Mouse (Mus musculus) hindbrain, postnatal 0 days (tissue): ENCODE results near the gene Serpina9. TPM values are rescaled to one million over a fixed set of nuclear protein-coding genes. Genes with fewer than 3 reads are reported as not detected.

Experiments used
- ATAC-seq: fragments of 200-750 bp; cut with Nextera tagmentation; 2 replicates; pipeline ENCODE4 v1.8.0; 2017; ENCODE audit warnings: mild to moderate bottlenecking, moderate TSS enrichment, moderate library complexity
- DNase-seq: peaks from one replicate; pipeline ENCODE4 v3.0.0-alpha.2; 2015; ENCODE audit warnings: low spot score
- H3K27ac ChIP-seq: fragments of 300-500 bp; sonication (generic); 2 replicates; pipeline ENCODE4 v1.5.1; 2014; ENCODE audit warnings: mild to moderate bottlenecking
- H3K27me3 ChIP-seq: fragments of 300-500 bp; sonication (generic); 2 replicates; pipeline ENCODE4 v1.6.1; 2014; ENCODE audit warnings: low read length, mixed read lengths; ENCODE audit not compliant: insufficient read depth
- H3K36me3 ChIP-seq: fragments of 300-500 bp; sonication (generic); 2 replicates; pipeline ENCODE4 v1.6.1; 2014; ENCODE audit warnings: low read length, mixed read lengths; ENCODE audit not compliant: insufficient read depth
- H3K4me1 ChIP-seq: fragments of 300-500 bp; sonication (generic); 2 replicates; pipeline ENCODE4 v1.6.1; 2014; ENCODE audit warnings: antibody characterized with exemption, low read length, mixed read lengths; ENCODE audit not compliant: insufficient read depth
- H3K4me2 ChIP-seq: fragments of 300-500 bp; sonication (generic); 2 replicates; pipeline ENCODE4 v1.6.1; 2014; ENCODE audit warnings: low read depth, mild to moderate bottlenecking, low read length, moderate library complexity, mixed read lengths
- H3K4me3 ChIP-seq: fragments of 300-500 bp; sonication (generic); 2 replicates; pipeline ENCODE4 v1.5.1; 2014; ENCODE audit warnings: low read length
- H3K9ac ChIP-seq: fragments of 300-500 bp; sonication (generic); replicated peaks from 2 replicates; pipeline ENCODE4 v1.6.1; 2014; ENCODE audit warnings: mild to moderate bottlenecking, low read length, moderate library complexity, mixed read lengths
- H3K9me3 ChIP-seq: fragments of 300-500 bp; sonication (generic); 2 replicates; pipeline ENCODE4 v1.6.1; 2016; ENCODE audit warnings: low read length, mixed read lengths
- CTCF ChIP-seq: IDR thresholded peaks from 2 replicates; pipeline ENCODE4 v1.5.1; 2016; ENCODE audit warnings: antibody characterized with exemption, control low read depth, low read depth
- WGBS: fragments of 180-500 bp; shearing (Covaris S2); extraction: QIAGEN DNeasy Blood & Tissue Kit; methylation state at CpG from one replicate; pipeline ENCODE4 v1.1.7; 2014; 5-methylcytosine and 5-hydroxymethylcytosine counted together
- polyA plus RNA-seq: library from polyadenylated mRNA; unstranded; fragments of >200 nt; fragmentation: Nextera tagmentation; extraction: Ambion mirVana; gene quantifications from 2 replicates; pipeline ENCODE4 v1.2.1, GENCODE M21; 2015
- total RNA-seq: library from RNA; depleted of rRNA; stranded (reverse); fragments of >200 nt; gene quantifications from 2 replicates; pipeline ENCODE4 v1.2.3, GENCODE M21; 2014

Gene Serpina9
- total and polyA plus RNA-seq, 2 experiments from 2014 or later, result 0.43 TPM; not detected in 1

DNA sequence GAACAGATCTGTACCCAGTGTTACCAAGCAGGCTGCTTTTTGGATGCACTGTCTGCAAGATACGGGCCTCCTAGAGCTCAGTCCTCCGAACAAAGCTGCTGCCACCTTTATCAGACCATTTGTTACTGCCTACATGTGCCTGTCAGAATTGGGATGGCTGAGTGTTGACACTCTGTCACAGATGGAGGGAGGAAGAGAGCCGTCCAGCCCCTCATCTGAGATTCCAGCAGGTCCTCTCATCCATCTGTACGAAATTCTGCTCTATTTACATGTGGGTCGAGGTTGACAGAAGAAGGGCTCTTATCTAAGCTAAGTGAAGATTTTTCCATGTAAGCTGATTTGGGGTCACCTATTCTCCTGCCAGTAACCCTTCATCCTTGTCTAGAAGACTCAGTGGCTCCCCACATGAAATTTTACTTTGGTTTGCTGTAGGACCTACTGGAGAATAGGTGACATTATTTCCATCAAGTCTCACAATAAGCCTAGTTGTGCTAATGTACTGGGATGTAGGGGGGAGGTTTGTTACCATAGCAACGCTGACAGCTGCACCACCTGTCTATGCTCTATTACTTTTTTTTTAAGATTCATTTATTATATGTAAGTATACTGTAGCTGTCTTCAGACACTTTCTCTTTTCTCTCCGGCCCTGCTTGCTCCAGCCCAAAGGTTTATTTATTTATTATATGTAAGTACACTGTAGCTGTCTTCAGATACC lies 31.8 kb downstream of the Serpina9 start:
- Histone ChIP-seq H3K36me3 (no peaks in the 10 kb centered on the region), H3K9ac (no peak overlapping the region), H3K4me2 (no peak overlapping the region), H3K9me3 (no peaks in the 10 kb centered on the region), H3K4me3 (no peak overlapping the region), H3K4me1 (no peaks in the 10 kb centered on the region), H3K27ac (no peak overlapping the region), H3K27me3 (no peaks in the 10 kb centered on the region)
- ATAC-seq, result peak; percentile 43
- no peak for TF ChIP-seq CTCF
- DNase-seq, result peak; percentile 39
- 72% methylated on average over 7 of the region's 7 CpGs for WGBS

DNA sequence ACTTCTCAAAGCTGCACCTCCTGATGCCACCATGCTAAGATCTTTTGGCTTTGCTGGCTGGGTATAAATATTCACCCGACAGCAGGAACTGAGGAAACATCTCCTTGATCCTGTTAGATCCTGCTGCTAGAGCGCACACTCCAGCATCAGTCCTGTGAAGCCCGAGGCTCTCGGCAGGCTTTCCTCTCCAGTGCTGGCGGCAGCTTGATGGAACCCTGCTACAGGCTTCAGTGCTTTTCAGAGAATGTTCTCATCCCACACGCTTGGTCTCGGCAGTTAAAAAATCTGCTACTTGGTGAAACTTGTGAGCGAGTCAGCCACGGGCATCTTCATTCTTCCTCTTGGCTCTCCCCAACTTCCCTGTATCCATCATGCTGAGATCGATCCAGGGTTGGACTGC lies 35.3 kb downstream of the Serpina9 start:
- no peak for ATAC-seq
- Histone ChIP-seq H3K9ac (no peak overlapping the region), H3K4me2 (no peak overlapping the region), H3K36me3 (no peaks in the 10 kb centered on the region), H3K27ac (no peak overlapping the region), H3K4me3 (no peak overlapping the region), H3K4me1 (no peaks in the 10 kb centered on the region), H3K9me3 (no peaks in the 10 kb centered on the region), H3K27me3 (no peaks in the 10 kb centered on the region)
- no peak for TF ChIP-seq CTCF
- WGBS, result 84% methylated on average over 10 of the region's 10 CpGs
- no peak for DNase-seq

DNA sequence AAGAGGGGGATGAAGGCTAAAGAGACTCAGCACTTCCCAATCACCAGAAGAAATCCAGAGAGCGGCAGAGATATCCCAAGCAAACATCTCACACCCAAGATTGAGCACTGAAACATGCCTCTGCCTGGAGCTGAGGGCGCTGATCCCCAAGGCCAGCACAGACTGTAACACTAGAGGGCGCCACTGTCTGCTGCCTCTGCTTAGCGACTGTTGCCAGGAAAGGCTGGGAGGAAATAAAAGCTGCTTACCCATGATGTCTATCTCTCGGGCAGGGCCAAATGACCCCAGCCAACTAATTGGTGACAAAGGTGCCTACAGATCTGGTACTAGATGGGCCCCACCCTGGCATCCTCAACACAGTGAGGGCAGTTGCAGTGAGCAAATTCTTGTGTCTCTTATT lies 35.7 kb downstream of the Serpina9 start:
- Histone ChIP-seq H3K27ac (no peak overlapping the region), H3K27me3 (no peaks in the 10 kb centered on the region), H3K36me3 (no peaks in the 10 kb centered on the region), H3K9me3 (no peaks in the 10 kb centered on the region), H3K4me3 (no peak overlapping the region), H3K4me1 (no peaks in the 10 kb centered on the region), H3K4me2 (no peak overlapping the region), H3K9ac (no peak overlapping the region)
- 0 out of 2 replicates have a peak, but pooled peaks have one; percentile 16 for ATAC-seq
- 34% methylated on average over 5 of the region's 5 CpGs for WGBS
- DNase-seq, result peak; percentile 49
- peak; percentile 67 for TF ChIP-seq CTCF

DNA sequence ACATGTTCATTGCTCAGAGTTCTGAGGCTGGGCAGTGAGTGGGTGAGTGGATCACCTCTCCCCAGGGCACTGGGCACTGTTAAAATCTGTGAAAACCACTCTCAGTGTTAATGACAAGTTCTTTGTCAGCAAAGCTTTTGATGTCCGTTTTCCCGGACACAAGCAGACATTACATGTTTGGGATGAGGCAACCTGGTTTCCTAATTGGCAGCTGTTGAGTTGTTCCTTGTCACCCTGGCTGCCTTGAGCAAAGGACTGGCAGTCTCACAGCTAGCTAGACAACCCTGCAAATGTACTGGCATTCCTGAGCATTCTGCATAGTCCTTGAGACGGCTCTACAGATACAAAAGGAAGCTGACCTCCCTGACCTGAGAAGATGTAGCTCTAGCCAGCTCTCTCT lies 36.5 kb downstream of the Serpina9 start:
- no peak for TF ChIP-seq CTCF
- ATAC-seq, result no peak
- Histone ChIP-seq H3K9me3 (no peaks in the 10 kb centered on the region), H3K9ac (no peak overlapping the region), H3K4me2 (no peak overlapping the region), H3K27ac (no peak overlapping the region), H3K4me1 (no peaks in the 10 kb centered on the region), H3K36me3 (no peaks in the 10 kb centered on the region), H3K27me3 (no peaks in the 10 kb centered on the region), H3K4me3 (no peak overlapping the region)
- WGBS, result 42% methylated on average over 3 of the region's 3 CpGs
- DNase-seq, result no peak

DNA sequence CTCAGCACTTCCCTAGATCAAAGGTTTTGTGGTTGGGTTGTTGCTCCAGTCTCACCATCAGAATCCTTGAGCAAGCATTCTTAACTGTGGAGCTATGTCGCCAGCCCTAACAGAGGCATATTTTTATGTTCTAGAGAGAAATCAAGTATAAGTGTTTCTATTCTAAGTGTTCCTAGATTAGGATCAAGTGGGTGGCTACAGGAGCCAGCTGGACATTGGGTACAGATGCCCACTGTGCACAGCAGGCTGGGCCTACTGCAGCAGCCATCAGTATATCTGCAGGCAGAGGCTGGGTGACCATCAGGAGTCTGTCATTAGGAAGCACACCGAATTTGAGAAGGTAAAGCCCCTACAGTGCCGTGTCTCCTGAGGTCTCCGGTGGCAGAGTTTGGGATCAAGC lies 42.5 kb downstream of the Serpina9 start:
- H3K4me1 ChIP-seq, result no peaks in the 10 kb centered on the region
- no peaks in the 10 kb centered on the region for H3K36me3 ChIP-seq
- no peak overlapping the region for H3K4me3 ChIP-seq
- DNase-seq, result no peak
- no peak overlapping the region for H3K4me2 ChIP-seq
- ATAC-seq, result no peak
- H3K9me3 ChIP-seq, result no peaks in the 10 kb centered on the region
- 89% methylated on average over 4 of the region's 4 CpGs for WGBS
- no peak overlapping the region for H3K27ac ChIP-seq
- no peak for TF ChIP-seq CTCF
- no peak overlapping the region for H3K9ac ChIP-seq
- H3K27me3 ChIP-seq, result no peaks in the 10 kb centered on the region

DNA sequence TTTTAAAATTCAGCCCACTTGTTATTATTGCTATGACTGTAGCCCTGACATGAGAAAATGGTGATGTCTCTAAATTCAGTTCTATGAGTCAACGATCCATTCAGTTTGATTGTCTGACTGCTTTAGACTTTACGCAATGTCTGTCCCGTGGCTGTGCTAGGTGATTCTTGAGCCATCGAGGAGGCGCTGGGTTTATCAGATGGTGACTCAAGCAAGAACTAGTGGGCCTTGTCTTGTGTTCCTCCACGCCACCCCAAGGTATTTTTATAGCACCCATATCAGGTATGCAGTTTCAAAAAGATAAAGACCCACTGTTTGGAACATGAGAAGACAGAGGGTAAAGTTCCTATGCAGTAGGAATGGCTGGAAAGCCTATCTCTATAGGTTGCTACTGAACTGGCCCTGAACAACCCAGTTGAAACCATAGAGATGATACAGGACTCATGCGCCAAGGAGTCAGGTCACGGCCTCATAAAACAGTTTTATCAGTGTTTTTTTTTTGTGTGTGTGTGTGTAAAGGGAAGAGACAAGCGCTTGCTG lies 43.9 kb downstream of the Serpina9 start:
- Histone ChIP-seq H3K36me3 (no peaks in the 10 kb centered on the region), H3K4me2 (no peak overlapping the region), H3K4me1 (no peaks in the 10 kb centered on the region), H3K9ac (no peak overlapping the region), H3K9me3 (no peaks in the 10 kb centered on the region), H3K27me3 (no peaks in the 10 kb centered on the region), H3K27ac (no peak overlapping the region), H3K4me3 (no peak overlapping the region)
- 93% methylated on average over 9 of the region's 9 CpGs for WGBS
- TF ChIP-seq CTCF, result no peak
- no peak for DNase-seq
- ATAC-seq, result no peak

DNA sequence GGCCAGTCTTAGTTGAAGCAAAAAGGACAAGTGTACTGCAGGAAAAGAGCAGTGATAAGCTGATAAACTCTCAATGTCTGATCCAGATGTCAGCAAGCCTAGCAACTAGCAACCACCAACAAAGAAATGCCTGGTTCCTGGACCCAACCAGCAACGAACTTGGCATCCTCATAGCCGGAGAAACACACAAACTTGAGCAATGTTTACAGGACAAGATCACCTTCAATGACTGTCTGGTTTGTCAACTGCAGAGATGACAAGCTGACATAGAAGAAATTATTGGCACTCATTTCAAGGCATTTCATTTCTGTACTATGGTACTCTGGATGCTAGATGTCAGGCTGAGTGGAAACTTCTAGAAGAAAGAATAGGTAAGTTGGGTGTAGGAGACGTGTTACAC lies 46.8 kb downstream of the Serpina9 start:
- H3K27ac ChIP-seq, result no peak overlapping the region
- ATAC-seq (no peak), DNase-seq (no peak)
- no peaks in the 10 kb centered on the region for H3K4me1 ChIP-seq
- no peaks in the 10 kb centered on the region for H3K36me3 ChIP-seq
- H3K9me3 ChIP-seq, result no peaks in the 10 kb centered on the region
- H3K4me2 ChIP-seq, result no peak overlapping the region
- H3K4me3 ChIP-seq, result no peak overlapping the region
- H3K9ac ChIP-seq, result no peak overlapping the region
- no peaks in the 10 kb centered on the region for H3K27me3 ChIP-seq
- no peak for TF ChIP-seq CTCF
- WGBS, result 65% methylated on average over 3 of the region's 3 CpGs
